Mouse (Mus musculus) cerebellum, adult 9-11 months (tissue): Measurements from ENCODE around the gene Gzmg.
"Not testable (repeated sequence)": the region's sequence is repeated elsewhere in the genome, so short reads cannot be mapped to it uniquely, and the experiment has no call there.

Source experiments
- DNase-seq: peaks from one replicate; pipeline ENCODE4 v3.0.0; 2022

Gzmg gene

GRCm38 (mm10) chr14:56159479-56159878 lies at the start of gene Gzmg:
TSS of gene Gzmg (minus strand) at chr14:56159579.
- not testable (repeated sequence) for DNase-seq

- DNase-seq = no peak
Observed at GRCm38 (mm10) chr14:56205613-56206012, 46.2 kb upstream of the Gzmg start.

GRCm38 (mm10) chr14:56205021-56205420 lies 45.6 kb upstream of the Gzmg start:
- not testable (repeated sequence) for DNase-seq

GRCm38 (mm10) chr14:56203975-56204374 lies 44.6 kb upstream of the Gzmg start:
- peak; percentile 35 for DNase-seq

- DNase-seq = no peak
Observed at GRCm38 (mm10) chr14:56186946-56187345, 27.6 kb upstream of the Gzmg start.

GRCm38 (mm10) chr14:56186521-56186920 lies 27.1 kb upstream of the Gzmg start:
- no peak for DNase-seq

GRCm38 (mm10) chr14:56177651-56178050 lies 18.3 kb upstream of the Gzmg start:
- DNase-seq = not testable (repeated sequence)

- no peak for DNase-seq
Observed at GRCm38 (mm10) chr14:56174499-56174898, 15.1 kb upstream of the Gzmg start, which contains the start of gene Gzmn. TSS of gene Gzmn (minus strand) at chr14:56174599.

GRCm38 (mm10) chr14:56173396-56173795 lies 14.0 kb upstream of the Gzmg start:
- peak; percentile 57 for DNase-seq

- no peak for DNase-seq
Observed at GRCm38 (mm10) chr14:56172744-56173143, 13.4 kb upstream of the Gzmg start.

GRCm38 (mm10) chr14:56168009-56168408 lies 8.6 kb upstream of the Gzmg start:
- no peak for DNase-seq

GRCm38 (mm10) chr14:56162109-56162508 lies 2.7 kb upstream of the Gzmg start:
- peak; percentile 82 for DNase-seq

GRCm38 (mm10) chr14:56155340-56155739 lies 4.0 kb downstream of the Gzmg start:
- DNase-seq = no peak

GRCm38 (mm10) chr14:56133675-56134074 lies 25.7 kb downstream of the Gzmg start:
- DNase-seq = not testable (repeated sequence)

GRCm38 (mm10) chr14:56132508-56132907 lies 26.9 kb downstream of the Gzmg start, which contains the start of gene Gzmd:
TSS of gene Gzmd (minus strand) at chr14:56132608.
- DNase-seq = not testable (repeated sequence)

GRCm38 (mm10) chr14:56128341-56128740 lies 31.0 kb downstream of the Gzmg start:
- DNase-seq = no peak

GRCm38 (mm10) chr14:56123516-56123915 lies 35.9 kb downstream of the Gzmg start:
- DNase-seq = no peak

- no peak for DNase-seq
Observed at GRCm38 (mm10) chr14:56120525-56120924, 38.9 kb downstream of the Gzmg start, which contains the start of gene Gzme. TSS of gene Gzme (minus strand) at chr14:56120625.

GRCm38 (mm10) chr14:56115531-56116310 lies 43.7 kb downstream of the Gzmg start:
- not testable (repeated sequence) for DNase-seq
